Mouse (Mus musculus) myocyte (in vitro differentiated cells): ENCODE data around the gene Mrtfb.

Experiments used
- MAX ChIP-seq: IDR thresholded peaks from one replicate; pipeline ENCODE4 v1.6.1; 2011; ENCODE audit warnings: low read depth, mild to moderate bottlenecking, control low read depth
- MYOD1 ChIP-seq, 3 experiments: IDR thresholded peaks; one replicate each; pipeline ENCODE4 v1.6.1; 2011; ENCODE audit warnings: control low read depth in 2 of 3, low read depth in 2 of 3, mild to moderate bottlenecking in 2 of 3, moderate library complexity in 1 of 3; ENCODE audit not compliant: insufficient read length in 2 of 3, control insufficient read depth in 1 of 3
- MYOG ChIP-seq, 3 experiments: IDR thresholded peaks; one replicate each; pipeline ENCODE4 v1.6.1; 2011; ENCODE audit warnings: control low read depth in 2 of 3, low read depth in 2 of 3, mild to moderate bottlenecking in 2 of 3; ENCODE audit not compliant: insufficient read length in 2 of 3, control insufficient read depth in 1 of 3, insufficient read depth in 1 of 3
- POLR2A ChIP-seq: IDR thresholded peaks from one replicate; pipeline ENCODE4 v1.6.1; 2011; ENCODE audit warnings: low read depth, mild to moderate bottlenecking, control low read depth, moderate library complexity; ENCODE audit not compliant: insufficient read length
- POLR2AphosphoS2 ChIP-seq: IDR thresholded peaks from one replicate; pipeline ENCODE4 v1.6.1; 2011; ENCODE audit warnings: low read depth, control low read depth; ENCODE audit not compliant: insufficient read length
- SRF ChIP-seq: IDR thresholded peaks from one replicate; pipeline ENCODE4 v1.6.1; 2011; ENCODE audit warnings: low read depth; ENCODE audit not compliant: control insufficient read depth, insufficient read length
- TCF12 ChIP-seq: IDR thresholded peaks from one replicate; pipeline ENCODE4 v1.6.1; 2011; ENCODE audit warnings: mild to moderate bottlenecking, control low read depth; ENCODE audit not compliant: poor library complexity, insufficient read depth, severe bottlenecking
- TCF3 ChIP-seq: IDR thresholded peaks from one replicate; pipeline ENCODE4 v1.6.1; 2011; ENCODE audit warnings: low read depth, control low read depth; ENCODE audit not compliant: insufficient read length
- USF1 ChIP-seq: IDR thresholded peaks from one replicate; pipeline ENCODE4 v1.6.1; 2011; ENCODE audit warnings: low read depth, mild to moderate bottlenecking, control low read depth, moderate library complexity

DNA sequence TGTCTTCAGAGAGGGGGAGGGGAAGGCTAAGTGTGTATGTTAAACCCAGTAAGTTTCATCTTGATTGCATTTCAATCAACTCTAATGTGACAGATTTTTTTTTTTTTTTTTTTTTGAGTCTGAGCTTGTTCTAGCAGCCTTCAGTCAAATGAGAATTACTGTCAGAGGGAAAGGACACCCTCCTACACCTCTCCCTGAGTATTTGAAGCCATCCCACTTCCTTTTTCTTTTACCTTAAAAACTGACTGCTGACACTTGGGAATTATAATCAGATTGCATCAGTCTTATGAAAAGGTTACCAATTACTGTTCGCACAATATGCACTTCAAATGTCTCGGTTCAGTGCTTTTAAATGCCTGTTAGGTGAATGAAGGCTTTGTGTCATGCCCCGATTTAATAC, 10.0 kb downstream of the Mrtfb start:
- TF ChIP-seq TCF3 (no peak), MAX (no peak), POLR2A (no peak), MYOD1 (IDR thresholded peaks at IDR 0.05; ENCODE audit: control insufficient read depth in 1 of 3, insufficient read length in 2 of 3, low read depth in 2 of 3) (no peak), POLR2AphosphoS2 (no peak), SRF (no peak), USF1 (no peak), TCF12 (no peak), MYOG (IDR thresholded peaks at IDR 0.05; ENCODE audit: control insufficient read depth in 1 of 3, insufficient read depth in 1 of 3, insufficient read length in 2 of 3, low read depth in 2 of 3) (no peak)
